Mouse (Mus musculus) stomach, postnatal 0 days (tissue): ENCODE measurements around the gene Ubxn6. TPM values are rescaled to one million over a fixed set of nuclear protein-coding genes. Genes with fewer than 3 reads are reported as not detected.

ENCODE experiments used
- ATAC-seq: fragments of 200-750 bp; cut with Nextera tagmentation; 2 replicates; pipeline ENCODE4 v1.8.0; 2017; ENCODE audit not compliant: low FRiP score, low TSS enrichment
- DNase-seq: peaks from one replicate; pipeline ENCODE4 v3.0.0-alpha.2; 2016; ENCODE audit warnings: low spot score
- H3K27ac ChIP-seq: fragments of 300-500 bp; sonication (generic); replicated peaks from 2 replicates; pipeline ENCODE4 v1.5.1; 2014; ENCODE audit warnings: mild to moderate bottlenecking, control low read depth
- H3K27me3 ChIP-seq: fragments of 300-500 bp; sonication (generic); 2 replicates; pipeline ENCODE4 v1.6.1; 2014; ENCODE audit warnings: low read length; ENCODE audit not compliant: control insufficient read depth, insufficient read depth
- H3K36me3 ChIP-seq: fragments of 300-500 bp; sonication (generic); 2 replicates; pipeline ENCODE4 v1.6.1; 2014; ENCODE audit warnings: low read length, mixed read lengths; ENCODE audit not compliant: control insufficient read depth, insufficient read depth
- H3K4me1 ChIP-seq: fragments of 300-500 bp; sonication (generic); replicated peaks from 2 replicates; pipeline ENCODE4 v1.6.1; 2014; ENCODE audit warnings: antibody characterized with exemption; ENCODE audit not compliant: control insufficient read depth, insufficient read depth
- H3K4me2 ChIP-seq: fragments of 300-500 bp; sonication (generic); replicated peaks from 2 replicates; pipeline ENCODE4 v1.6.1; 2014; ENCODE audit warnings: low read depth, mild to moderate bottlenecking, control low read depth, moderate library complexity
- H3K4me3 ChIP-seq: fragments of 300-500 bp; sonication (generic); 2 replicates; pipeline ENCODE4 v1.5.1; 2014; ENCODE audit warnings: low read depth, low read length, control low read depth
- H3K9ac ChIP-seq: fragments of 300-500 bp; sonication (generic); 2 replicates; pipeline ENCODE4 v1.6.1; 2014; ENCODE audit warnings: mild to moderate bottlenecking, low read length, control low read depth, mixed read lengths
- H3K9me3 ChIP-seq: fragments of 300-500 bp; sonication (generic); 2 replicates; pipeline ENCODE4 v1.6.1; 2016; ENCODE audit warnings: low read length; ENCODE audit not compliant: control insufficient read depth
- CTCF ChIP-seq: IDR thresholded peaks from 2 replicates; pipeline ENCODE4 v1.5.1; 2016; ENCODE audit warnings: antibody characterized with exemption, low read depth, mild to moderate bottlenecking, moderate library complexity
- EP300 ChIP-seq: optimal IDR thresholded peaks from 2 replicates; pipeline ENCODE3; 2016; ENCODE audit warnings: antibody characterized with exemption
- WGBS: fragments of 180-500 bp; shearing (Covaris S2); extraction: QIAGEN DNeasy Blood & Tissue Kit; methylation state at CpG from one replicate; pipeline ENCODE4 v1.1.7; 2014; 5-methylcytosine and 5-hydroxymethylcytosine counted together
- polyA plus RNA-seq: library from polyadenylated mRNA; unstranded; fragments of >200 nt; fragmentation: Nextera tagmentation; extraction: Ambion mirVana; gene quantifications from 2 replicates; pipeline ENCODE4 v1.2.1, GENCODE M21; 2015

Ubxn6 gene
- polyA plus RNA-seq, 1 experiment from 2014 or later: 43.0 TPM

GRCm38 (mm10) chr17:56096883-56097282 is 22.1 kb upstream of the Ubxn6 start:
- H3K27me3 ChIP-seq: no peaks in the 10 kb centered on the region
- DNase-seq (no peak), ATAC-seq (no peak)
- H3K27ac ChIP-seq: no peak overlapping the region
- no peaks in the 10 kb centered on the region for H3K9me3 ChIP-seq
- no peak for TF ChIP-seq CTCF
- peaks cover 33% of the 10 kb centered on the region for H3K36me3 ChIP-seq
- H3K4me3 ChIP-seq: no peak overlapping the region
- no peak overlapping the region for H3K4me2 ChIP-seq
- 92% methylated on average over 12 of the region's 12 CpGs for WGBS
- H3K9ac ChIP-seq: no peak overlapping the region
- H3K4me1 ChIP-seq: no peaks in the 10 kb centered on the region

- no peak for DNase-seq
- Histone ChIP-seq H3K9me3 (no peaks in the 10 kb centered on the region), H3K4me1 (no peaks in the 10 kb centered on the region), H3K4me3 (no peak overlapping the region), H3K9ac (no peak overlapping the region), H3K27ac (peak overlapping the region; percentile 36; the same call in 1 of the 2 replicates), H3K27me3 (no peaks in the 10 kb centered on the region), H3K4me2 (no peak overlapping the region), H3K36me3 (peaks cover 11% of the 10 kb centered on the region; the same call in 1 of the 2 replicates)
- TF ChIP-seq EP300: no peak
- no peak for TF ChIP-seq CTCF
- ATAC-seq: peak; percentile 26; the same call in 1 of the 2 replicates
- WGBS: 77% methylated on average over 1 of the region's 1 CpGs
Observed at GRCm38 (mm10) chr17:56092794-56093193, 18.0 kb upstream of the Ubxn6 start.

- no peaks in the 10 kb centered on the region for H3K9me3 ChIP-seq
- H3K4me3 ChIP-seq: no peak overlapping the region
- WGBS: 82% methylated on average over 1 of the region's 1 CpGs
- no peak for TF ChIP-seq CTCF
- TF ChIP-seq EP300: no peak
- no peak overlapping the region for H3K4me2 ChIP-seq
- H3K27ac ChIP-seq: peak overlapping the region; percentile 36; the same call in 1 of the 2 replicates
- peaks cover 7% of the 10 kb centered on the region; the same call in 1 of the 2 replicates for H3K36me3 ChIP-seq
- no peak overlapping the region for H3K9ac ChIP-seq
- ATAC-seq (no peak), DNase-seq (no peak)
- no peaks in the 10 kb centered on the region for H3K27me3 ChIP-seq
- H3K4me1 ChIP-seq: no peaks in the 10 kb centered on the region
Observed at GRCm38 (mm10) chr17:56092312-56092711, 17.5 kb upstream of the Ubxn6 start.

GRCm38 (mm10) chr17:56080781-56081585 is 6.2 kb upstream of the Ubxn6 start:
- Histone ChIP-seq H3K9ac (peak overlapping the region; percentile 41), H3K36me3 (peaks cover 6% of the 10 kb centered on the region), H3K27ac (no peak overlapping the region), H3K9me3 (no peaks in the 10 kb centered on the region), H3K27me3 (no peaks in the 10 kb centered on the region), H3K4me1 (peaks cover 3% of the 10 kb centered on the region; the same call in 1 of the 2 replicates), H3K4me2 (peak overlapping the region; percentile 90), H3K4me3 (peak overlapping the region; percentile 79)
- ATAC-seq (no peak), DNase-seq (peak; percentile 34)
- TF ChIP-seq CTCF (no peak), EP300 (no peak)
- 8% methylated on average over 8 of the region's 8 CpGs for WGBS

GRCm38 (mm10) chr17:56079921-56080320 is 5.1 kb upstream of the Ubxn6 start:
- Histone ChIP-seq H3K27me3 (no peaks in the 10 kb centered on the region), H3K4me2 (peak overlapping the region; percentile 90), H3K9ac (peak overlapping the region; percentile 89), H3K36me3 (peaks cover 6% of the 10 kb centered on the region), H3K4me1 (peaks cover 6% of the 10 kb centered on the region; the same call in 1 of the 2 replicates), H3K4me3 (peak overlapping the region; percentile 79), H3K9me3 (no peaks in the 10 kb centered on the region), H3K27ac (peak overlapping the region; percentile 81; the same call in 1 of the 2 replicates)
- 1% methylated on average over 11 of the region's 11 CpGs for WGBS
- ATAC-seq (no peak; the same call in 1 of the 2 replicates), DNase-seq (no peak)
- no peak for TF ChIP-seq CTCF
- no peak for TF ChIP-seq EP300
